Mouse (Mus musculus) stomach, postnatal 0 days (tissue): ENCODE results near the gene Galnt6.

ENCODE experiments used
- CTCF ChIP-seq: IDR thresholded peaks from 2 replicates; pipeline ENCODE4 v1.5.1; 2016; ENCODE audit warnings: antibody characterized with exemption, low read depth, mild to moderate bottlenecking, moderate library complexity
- EP300 ChIP-seq: optimal IDR thresholded peaks from 2 replicates; pipeline ENCODE3; 2016; ENCODE audit warnings: antibody characterized with exemption

DNA sequence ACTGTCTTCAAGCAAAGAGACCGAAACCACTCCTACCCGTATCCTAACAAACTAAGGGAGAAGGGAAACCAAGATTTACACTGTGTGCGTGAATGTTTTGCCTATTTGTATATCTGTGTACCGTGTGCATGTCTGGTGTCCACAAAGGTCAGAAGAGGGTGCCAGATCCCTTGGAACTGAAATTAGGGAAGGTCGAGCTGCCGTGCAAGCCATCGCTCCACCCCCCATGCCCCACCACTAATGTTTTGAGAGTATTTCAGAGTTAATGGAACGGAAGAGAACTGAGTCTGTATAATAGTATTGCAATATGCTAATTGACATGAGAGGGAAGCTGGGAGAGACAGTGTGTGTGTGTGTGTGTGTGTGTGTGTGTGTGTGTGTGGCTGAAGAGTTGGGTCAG lies 51.5 kb downstream of the Galnt6 start:
- TF ChIP-seq CTCF (no peak), EP300 (no peak)
